Mouse (Mus musculus) hindbrain, embryonic 10.5 days (tissue): ENCODE data around the gene Klhl9. TPM values are rescaled to one million over a fixed set of nuclear protein-coding genes. Genes with fewer than 3 reads are reported as not detected.

Experiments used
- DNase-seq: peaks from one replicate; pipeline ENCODE4 v3.0.0-alpha.2; 2017; ENCODE audit warnings: low spot score
- H3K27ac ChIP-seq: fragments of 300-500 bp; sonication (generic); 2 replicates; pipeline ENCODE4 v1.5.1; 2016; ENCODE audit warnings: mild to moderate bottlenecking, moderate library complexity
- H3K27me3 ChIP-seq: fragments of 300-500 bp; sonication (generic); 2 replicates; pipeline ENCODE4 v1.6.1; 2016; ENCODE audit warnings: mild to moderate bottlenecking; ENCODE audit not compliant: poor library complexity, insufficient read depth, severe bottlenecking
- H3K36me3 ChIP-seq: fragments of 300-500 bp; sonication (generic); 2 replicates; pipeline ENCODE4 v1.6.1; 2016; ENCODE audit warnings: mild to moderate bottlenecking, moderate library complexity
- H3K4me1 ChIP-seq: fragments of 300-500 bp; sonication (generic); replicated peaks from 2 replicates; pipeline ENCODE4 v1.6.1; 2016; ENCODE audit warnings: mild to moderate bottlenecking
- H3K4me3 ChIP-seq: fragments of 300-500 bp; sonication (generic); 2 replicates; pipeline ENCODE4 v1.5.1; 2016; ENCODE audit warnings: mild to moderate bottlenecking, moderate library complexity
- H3K9me3 ChIP-seq: fragments of 300-500 bp; sonication (generic); 2 replicates; pipeline ENCODE4 v1.6.1; 2016; ENCODE audit warnings: mild to moderate bottlenecking, moderate library complexity
- WGBS: fragments of 180-500 bp; shearing (Covaris S2); methylation state at CpG from one replicate; pipeline ENCODE4 v1.1.7; 2016; 5-methylcytosine and 5-hydroxymethylcytosine counted together
- polyA plus RNA-seq: library from polyadenylated mRNA; unstranded; fragments of >200 nt; fragmentation: Nextera tagmentation; extraction: Ambion mirVana; gene quantifications from 2 replicates; pipeline ENCODE4 v1.2.1, GENCODE M21; 2016

Klhl9 gene
- polyA plus RNA-seq, 1 experiment from 2014 or later: 74.4 TPM

DNA sequence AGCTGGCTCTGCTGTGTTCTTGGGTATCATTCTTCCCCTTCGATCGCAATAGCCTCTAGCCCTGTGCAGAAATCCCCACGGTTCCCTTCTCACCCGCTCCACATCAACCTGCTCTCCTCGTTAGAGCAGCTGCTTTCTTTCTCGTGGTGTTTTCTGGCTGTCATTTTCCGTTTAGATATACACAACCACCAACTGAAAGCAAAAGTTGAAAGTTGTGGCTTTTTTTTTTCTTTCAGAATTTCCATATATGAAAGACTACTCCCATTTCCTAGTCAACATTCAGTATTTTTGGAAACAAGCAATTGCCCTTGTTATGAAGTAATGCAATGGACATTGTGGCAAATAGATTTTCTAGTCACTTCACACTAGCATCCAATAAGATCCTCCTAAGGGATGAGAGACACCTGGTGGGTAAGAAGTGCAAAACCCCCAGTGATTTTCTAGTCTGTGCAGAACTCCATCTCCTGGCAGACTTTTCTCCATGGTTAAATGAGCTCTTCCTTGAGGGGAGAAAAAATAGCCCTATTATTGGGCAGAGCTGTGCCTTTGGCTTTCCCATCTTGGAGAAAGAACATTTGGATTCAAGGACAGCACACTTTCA is 20.6 kb upstream of the Klhl9 start:
- Histone ChIP-seq H3K27me3 (no peaks in the 10 kb centered on the region), H3K27ac (no peak overlapping the region), H3K36me3 (no peaks in the 10 kb centered on the region), H3K9me3 (no peaks in the 10 kb centered on the region), H3K4me3 (no peak overlapping the region), H3K4me1 (no peaks in the 10 kb centered on the region)
- DNase-seq: no peak
- WGBS: 86% methylated on average over 7 of the region's 7 CpGs

DNA sequence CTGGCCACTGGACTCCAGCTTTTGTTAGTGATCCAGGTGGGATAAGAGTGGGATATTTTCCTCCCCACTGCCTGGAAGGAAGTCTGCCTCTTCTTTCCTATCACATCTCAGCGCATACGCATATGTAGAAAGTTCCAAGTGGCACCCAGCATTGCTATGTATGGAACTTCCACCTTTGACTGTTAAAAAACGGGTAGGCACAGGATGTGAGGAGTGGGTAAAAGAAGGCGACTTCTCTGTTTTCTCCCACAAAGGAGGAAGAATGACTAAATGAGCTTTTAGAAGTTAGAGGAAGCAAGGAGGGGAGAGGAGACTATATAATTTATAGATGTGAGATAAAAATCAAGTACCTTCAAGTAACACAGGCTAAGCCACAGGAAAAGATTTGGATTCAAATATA is 19.2 kb upstream of the Klhl9 start:
- Histone ChIP-seq H3K4me1 (no peaks in the 10 kb centered on the region), H3K9me3 (no peaks in the 10 kb centered on the region), H3K36me3 (no peaks in the 10 kb centered on the region), H3K27ac (no peak overlapping the region), H3K27me3 (no peaks in the 10 kb centered on the region), H3K4me3 (no peak overlapping the region)
- no peak for DNase-seq
- 94% methylated on average over 4 of the region's 4 CpGs for WGBS

DNA sequence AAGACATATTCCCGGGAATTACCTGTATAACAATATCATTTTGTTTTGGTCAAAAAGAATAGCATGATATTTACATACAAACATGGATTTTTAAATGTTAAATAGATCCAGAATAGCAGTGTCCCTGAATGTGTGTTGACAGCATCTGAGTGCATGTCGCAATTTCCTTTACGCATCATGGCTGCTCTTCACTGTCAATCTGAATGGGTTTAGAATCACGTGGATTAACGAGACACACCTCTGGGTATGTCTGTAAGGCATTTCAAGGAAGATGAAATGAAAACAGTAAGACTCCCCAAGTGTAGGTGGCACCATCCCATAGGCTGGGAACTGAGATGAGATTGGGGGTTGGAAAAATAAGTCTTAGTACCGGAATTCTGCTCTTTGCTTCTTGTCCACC is 16.8 kb upstream of the Klhl9 start:
- H3K27ac ChIP-seq: no peak overlapping the region
- H3K4me1 ChIP-seq: no peaks in the 10 kb centered on the region
- H3K4me3 ChIP-seq: no peak overlapping the region
- H3K27me3 ChIP-seq: no peaks in the 10 kb centered on the region
- no peak for DNase-seq
- no peaks in the 10 kb centered on the region for H3K9me3 ChIP-seq
- WGBS: 93% methylated on average over 6 of the region's 6 CpGs
- no peaks in the 10 kb centered on the region for H3K36me3 ChIP-seq

DNA sequence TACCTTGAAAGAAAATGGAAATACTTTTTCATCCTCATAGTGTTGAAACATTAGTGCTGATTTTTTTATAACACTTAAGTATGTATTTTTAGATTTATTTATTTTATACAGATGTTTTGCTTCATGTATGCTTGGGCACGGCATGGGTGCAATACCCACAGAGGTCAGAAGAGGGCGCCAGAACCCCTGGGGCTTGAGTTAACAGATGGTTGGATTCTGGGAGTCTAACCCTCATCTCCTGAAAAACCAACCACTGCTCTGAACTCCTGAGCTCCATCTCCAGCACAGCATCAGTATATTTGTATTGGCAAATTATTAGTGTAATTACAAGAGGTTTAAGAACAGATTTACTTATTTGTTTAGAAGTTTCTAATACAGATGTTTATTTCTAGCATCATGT is 16.2 kb upstream of the Klhl9 start:
- WGBS: 7% methylated on average over 2 of the region's 2 CpGs
- Histone ChIP-seq H3K36me3 (no peaks in the 10 kb centered on the region), H3K4me1 (no peaks in the 10 kb centered on the region), H3K9me3 (no peaks in the 10 kb centered on the region), H3K4me3 (no peak overlapping the region), H3K27me3 (no peaks in the 10 kb centered on the region), H3K27ac (no peak overlapping the region)
- DNase-seq: peak; percentile 83

DNA sequence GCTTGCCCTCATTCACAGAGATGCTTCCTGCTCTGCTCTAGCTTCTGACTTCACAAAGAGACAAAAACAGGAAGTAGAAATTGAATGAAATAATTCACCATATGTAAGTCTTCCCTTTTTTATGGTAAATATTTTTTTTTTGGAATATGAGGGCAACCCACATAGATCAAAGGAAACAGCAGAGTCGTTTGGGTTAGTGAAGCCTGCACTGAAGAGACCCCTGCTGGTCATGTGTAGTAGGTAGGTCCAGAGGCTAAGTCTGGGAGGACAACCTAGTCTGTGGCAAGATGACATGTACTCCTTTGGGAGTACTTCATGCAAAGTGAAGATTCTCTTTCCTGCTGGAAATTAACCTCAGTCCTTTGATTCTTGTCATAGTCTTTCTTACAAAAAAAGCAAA is 5.1 kb upstream of the Klhl9 start:
- DNase-seq: no peak
- H3K27ac ChIP-seq: no peak overlapping the region
- WGBS: 5% methylated on average over 1 of the region's 1 CpGs
- H3K4me3 ChIP-seq: no peak overlapping the region
- H3K9me3 ChIP-seq: no peaks in the 10 kb centered on the region
- no peaks in the 10 kb centered on the region for H3K4me1 ChIP-seq
- no peaks in the 10 kb centered on the region for H3K27me3 ChIP-seq
- no peaks in the 10 kb centered on the region for H3K36me3 ChIP-seq

DNA sequence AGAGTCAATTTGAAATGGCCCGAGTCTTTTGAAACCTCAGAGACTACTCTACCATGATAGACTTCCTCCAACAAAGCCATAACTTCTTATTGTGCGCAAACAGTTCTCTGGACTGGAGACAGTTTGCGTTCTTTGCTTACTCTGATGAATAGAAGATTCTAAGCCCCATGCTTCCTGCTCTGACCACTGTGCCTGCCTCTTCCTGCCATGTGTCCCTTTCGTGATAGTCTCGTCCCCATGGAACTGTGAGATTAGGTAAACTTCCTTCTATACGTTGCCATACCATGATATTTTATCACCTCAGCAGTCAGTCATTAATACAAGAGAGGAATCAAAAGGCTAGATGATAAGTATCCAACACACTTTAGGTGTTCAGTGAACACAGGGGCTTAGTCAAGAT is 4.5 kb upstream of the Klhl9 start:
- Histone ChIP-seq H3K36me3 (no peaks in the 10 kb centered on the region), H3K27me3 (no peaks in the 10 kb centered on the region), H3K4me1 (no peaks in the 10 kb centered on the region), H3K4me3 (no peak overlapping the region), H3K9me3 (no peaks in the 10 kb centered on the region), H3K27ac (no peak overlapping the region)
- no peak for DNase-seq
- WGBS: 85% methylated on average over 6 of the region's 6 CpGs

DNA sequence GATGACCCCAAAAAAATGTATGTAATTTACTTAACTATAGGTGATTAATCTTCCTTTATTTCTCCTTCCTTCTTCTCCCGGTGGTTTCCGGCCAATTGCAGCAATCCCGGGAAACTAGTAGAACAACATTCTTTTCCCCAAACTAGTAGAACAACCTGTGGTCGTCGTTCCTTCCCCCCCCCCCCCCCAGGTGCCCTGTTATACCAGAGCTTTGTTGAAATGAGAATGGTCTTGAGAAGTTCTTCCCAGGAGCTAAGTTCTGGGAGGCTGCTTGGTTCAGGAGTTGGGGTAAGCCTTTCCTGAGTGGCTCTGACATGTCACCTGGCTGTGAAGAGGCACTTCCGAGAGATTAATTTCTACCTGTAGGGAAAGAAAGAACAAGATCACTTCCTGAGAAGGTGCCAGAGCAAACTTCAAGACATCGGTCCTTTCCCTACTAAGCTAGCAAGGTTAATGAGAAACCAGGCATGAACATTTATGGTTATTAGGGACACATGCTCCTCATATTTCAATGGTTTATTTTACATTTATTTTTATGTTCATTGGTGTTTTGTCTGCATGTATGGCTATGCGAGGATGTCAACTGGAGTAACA is 1.3 kb upstream of the Klhl9 start:
- WGBS: 65% methylated on average over 8 of the region's 8 CpGs
- H3K27ac ChIP-seq: no peak overlapping the region

DNA sequence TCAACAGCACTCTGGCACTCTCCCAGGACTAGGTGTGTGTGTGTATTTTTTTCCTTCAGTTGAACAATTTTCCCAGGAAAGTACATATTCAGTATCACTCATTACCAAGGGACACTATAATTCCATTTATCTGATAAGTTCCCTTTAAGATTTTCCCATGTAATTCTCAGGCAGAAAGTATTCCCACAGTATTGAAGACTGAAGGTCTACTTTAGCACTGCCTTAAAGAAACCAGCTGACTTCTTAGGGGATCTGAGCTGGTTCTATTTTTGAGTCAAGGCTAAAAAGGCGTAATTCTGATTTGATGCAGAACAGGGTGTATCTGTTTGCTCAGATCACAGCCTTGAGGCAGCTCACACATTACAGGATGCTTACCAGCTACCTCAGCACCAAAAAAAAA is 3.5 kb downstream of the Klhl9 start:
- DNase-seq: no peak
- Histone ChIP-seq H3K4me1 (peaks cover 37% of the 10 kb centered on the region), H3K27ac (no peak overlapping the region), H3K27me3 (no peaks in the 10 kb centered on the region), H3K4me3 (peak overlapping the region; percentile 95), H3K9me3 (no peaks in the 10 kb centered on the region), H3K36me3 (peaks cover 73% of the 10 kb centered on the region)
- 85% methylated on average over 1 of the region's 1 CpGs for WGBS

More for the DNA sequence above, 1.3 kb upstream of the Klhl9 start:
- peaks cover 25% of the 10 kb centered on the region for H3K36me3 ChIP-seq
- H3K4me1 ChIP-seq: peaks cover 29% of the 10 kb centered on the region
- H3K9me3 ChIP-seq: no peaks in the 10 kb centered on the region
- no peak for DNase-seq
- no peak overlapping the region for H3K4me3 ChIP-seq
- H3K27me3 ChIP-seq: no peaks in the 10 kb centered on the region

DNA sequence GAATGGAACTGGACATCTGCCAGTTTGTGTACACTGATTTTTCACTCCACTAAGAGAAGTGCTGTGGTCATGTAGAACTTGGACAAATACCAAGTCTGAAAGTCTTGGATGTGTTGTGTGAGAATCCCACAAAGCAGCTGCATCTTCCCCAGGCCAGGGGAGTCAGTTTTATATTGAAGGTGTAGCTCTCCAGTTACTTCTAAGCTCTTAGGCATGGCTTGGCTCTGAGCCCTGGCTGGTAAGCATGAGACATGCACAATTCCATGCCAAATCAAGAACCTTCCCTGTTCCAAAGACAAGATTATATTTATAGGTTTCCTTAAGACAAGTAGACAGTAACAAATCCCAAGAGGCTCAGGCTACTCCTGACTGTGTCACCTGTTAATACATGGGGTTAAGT is 7.2 kb downstream of the Klhl9 start:
- no peak overlapping the region for H3K4me3 ChIP-seq
- peaks cover 73% of the 10 kb centered on the region for H3K36me3 ChIP-seq
- peaks cover 22% of the 10 kb centered on the region for H3K4me1 ChIP-seq
- H3K9me3 ChIP-seq: no peaks in the 10 kb centered on the region
- DNase-seq: no peak
- no peak overlapping the region for H3K27ac ChIP-seq
- no peaks in the 10 kb centered on the region for H3K27me3 ChIP-seq

DNA sequence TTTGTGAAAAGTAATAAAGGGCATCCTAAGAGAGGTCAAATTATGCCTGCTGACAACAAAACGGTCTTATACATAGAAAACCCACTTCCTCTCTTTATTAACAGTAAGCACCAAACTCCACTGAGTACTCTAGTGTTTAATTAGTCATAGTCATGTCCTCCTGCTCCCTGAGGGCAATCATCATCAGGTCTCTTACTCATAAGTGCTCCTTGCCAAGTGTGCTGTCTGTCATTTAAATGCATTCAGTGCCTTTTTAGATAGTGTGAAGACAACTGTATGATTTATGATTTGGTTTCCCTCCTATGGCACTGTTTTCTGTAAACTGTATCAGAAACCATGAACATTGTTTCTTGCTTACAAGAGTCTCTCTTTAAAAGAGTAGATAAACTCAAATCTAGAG is 8.0 kb downstream of the Klhl9 start:
- H3K27me3 ChIP-seq: no peaks in the 10 kb centered on the region
- H3K4me1 ChIP-seq: peaks cover 14% of the 10 kb centered on the region
- 94% methylated on average over 1 of the region's 1 CpGs for WGBS
- H3K4me3 ChIP-seq: no peak overlapping the region
- no peak overlapping the region for H3K27ac ChIP-seq
- H3K9me3 ChIP-seq: no peaks in the 10 kb centered on the region
- H3K36me3 ChIP-seq: peaks cover 65% of the 10 kb centered on the region
- DNase-seq: no peak

DNA sequence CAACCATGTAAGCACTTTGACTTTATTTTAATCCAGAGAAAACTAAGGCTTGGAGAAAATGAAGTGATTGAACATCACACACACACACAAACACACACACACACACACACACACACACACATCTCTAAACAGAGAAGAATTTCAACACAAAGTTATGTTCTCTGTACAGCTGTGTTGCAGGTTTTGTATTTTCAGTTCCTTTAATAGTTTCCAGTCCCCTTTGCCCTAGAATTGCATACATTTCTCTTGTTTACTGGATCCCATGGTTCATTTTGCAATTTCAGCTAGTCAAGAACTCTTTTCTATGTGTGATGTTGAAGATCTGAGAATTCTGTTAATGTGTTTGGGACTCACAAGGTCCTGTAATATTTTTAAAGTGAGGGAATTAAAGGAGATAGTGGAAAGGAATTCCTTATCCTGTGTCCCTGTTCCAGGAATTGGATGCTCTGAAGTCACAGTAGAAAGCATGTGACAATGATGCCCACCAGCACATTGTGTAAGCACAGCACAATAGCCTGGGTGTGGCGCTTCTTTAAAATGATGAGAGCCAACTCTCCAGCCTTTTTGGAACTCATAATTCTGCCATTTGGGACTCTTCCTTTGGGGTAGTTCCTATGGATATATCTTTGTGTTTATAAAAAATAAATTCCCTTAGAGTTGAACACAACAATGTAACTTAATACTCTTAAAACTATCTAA is 15.0 kb downstream of the Klhl9 start:
- Histone ChIP-seq H3K4me1 (no peaks in the 10 kb centered on the region), H3K27me3 (no peaks in the 10 kb centered on the region), H3K9me3 (no peaks in the 10 kb centered on the region), H3K4me3 (no peak overlapping the region), H3K27ac (no peak overlapping the region), H3K36me3 (no peaks in the 10 kb centered on the region)
- no peak for DNase-seq
- 92% methylated on average over 1 of the region's 1 CpGs for WGBS

DNA sequence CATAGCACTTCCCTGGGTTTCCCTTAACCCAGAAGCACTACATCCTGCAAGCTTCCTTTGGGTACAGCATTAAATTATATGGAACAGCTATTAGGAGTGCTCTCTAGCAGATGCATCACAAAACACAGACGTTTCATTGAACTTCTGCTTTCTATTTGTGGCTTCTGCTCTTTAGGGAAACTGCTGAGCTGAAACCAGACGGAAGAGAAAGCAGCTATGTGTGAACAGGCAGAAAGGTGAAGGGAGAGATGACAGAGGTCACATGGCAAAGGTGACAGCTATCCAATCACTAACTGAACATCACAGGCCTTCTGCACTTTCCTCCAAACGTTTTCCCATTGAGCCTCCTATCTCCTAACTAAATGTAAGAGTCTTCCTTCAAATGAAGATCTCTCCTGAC is 16.3 kb downstream of the Klhl9 start:
- H3K9me3 ChIP-seq: no peaks in the 10 kb centered on the region
- no peaks in the 10 kb centered on the region for H3K4me1 ChIP-seq
- DNase-seq: no peak
- no peaks in the 10 kb centered on the region for H3K27me3 ChIP-seq
- H3K36me3 ChIP-seq: no peaks in the 10 kb centered on the region
- H3K4me3 ChIP-seq: no peak overlapping the region
- 44% methylated on average over 3 of the region's 3 CpGs for WGBS
- no peak overlapping the region for H3K27ac ChIP-seq

DNA sequence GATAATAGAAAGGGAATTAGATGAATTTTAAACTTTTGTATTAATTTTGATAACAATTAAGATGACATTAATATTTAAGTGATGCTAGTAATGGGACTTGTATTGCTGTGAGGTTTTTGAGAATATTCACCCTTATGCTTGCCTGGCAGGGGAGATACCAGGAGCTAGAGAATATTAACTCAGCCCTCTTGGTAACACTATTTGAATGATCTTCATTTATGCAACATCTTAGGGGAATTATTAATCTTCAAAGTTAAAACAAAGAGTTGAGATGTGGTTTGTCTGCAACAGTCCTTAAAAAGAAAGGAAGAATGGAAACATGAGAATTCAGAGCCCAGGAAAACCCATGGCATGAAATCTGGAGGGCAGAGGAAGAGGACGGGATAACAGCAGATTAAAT is 23.0 kb downstream of the Klhl9 start:
- 97% methylated on average over 1 of the region's 1 CpGs for WGBS

More for the DNA sequence above, 23.0 kb downstream of the Klhl9 start:
- no peak overlapping the region for H3K27ac ChIP-seq
- no peak for DNase-seq
- no peak overlapping the region for H3K4me3 ChIP-seq
- H3K36me3 ChIP-seq: no peaks in the 10 kb centered on the region
- H3K27me3 ChIP-seq: no peaks in the 10 kb centered on the region
- no peaks in the 10 kb centered on the region for H3K4me1 ChIP-seq
- H3K9me3 ChIP-seq: no peaks in the 10 kb centered on the region
